Mouse (Mus musculus): ENCODE measurements around the gene 2210407C18Rik. TPM values are rescaled to one million over a fixed set of nuclear protein-coding genes. Genes with fewer than 3 reads are reported as not detected.

Gene 2210407C18Rik
- total RNA-seq (2021) = not detected

DNA sequence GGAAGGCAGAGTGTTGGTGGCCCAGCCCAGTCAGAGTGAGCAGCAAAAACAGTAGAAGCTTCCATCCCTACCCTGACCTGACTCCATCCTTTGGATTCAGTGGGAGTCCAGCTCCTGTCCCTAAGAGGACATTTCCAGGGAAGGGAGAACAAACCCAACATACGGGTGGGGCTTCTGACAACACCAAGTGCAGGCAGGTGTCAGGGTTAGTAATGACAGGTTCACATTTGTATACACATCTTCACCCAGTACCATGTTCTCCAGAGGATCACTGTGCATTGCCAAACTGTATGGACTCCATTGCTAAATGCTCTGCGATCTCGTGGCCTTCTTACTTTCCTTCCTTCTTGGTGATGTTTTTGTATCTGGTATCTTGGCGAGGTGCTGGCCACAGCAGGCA is at the start of gene 2210407C18Rik:
TSS of gene 2210407C18Rik (minus strand) at position 101 of the 400 bp plus-strand sequence.
- no peak for DNase-seq (ENCODE audit: extremely low spot score in 1 of 2, low spot score in 1 of 2)

DNA sequence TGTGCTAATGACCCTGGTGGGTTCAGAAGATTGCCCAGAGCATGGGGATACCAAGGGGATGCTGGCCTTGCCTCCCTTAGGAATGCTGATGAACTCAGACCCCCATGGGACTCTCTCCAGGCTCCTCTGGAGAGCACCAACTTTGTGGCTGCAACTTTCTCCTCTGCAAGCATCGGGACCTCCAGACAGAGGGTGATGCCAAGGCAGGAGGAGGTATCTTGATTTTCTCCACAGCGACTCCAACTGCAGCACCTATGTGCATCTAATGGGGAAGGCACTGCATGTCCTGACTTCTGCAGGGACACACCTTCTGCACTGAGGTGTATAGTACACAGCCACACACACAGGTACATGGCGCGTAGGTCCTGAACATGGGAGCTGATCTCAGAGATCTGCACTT is 42.7 kb upstream of the 2210407C18Rik start, which contains the start of gene Olfr322:
TSS of gene Olfr322 (plus strand) at position 187 of the 400 bp plus-strand sequence.
- no peak for DNase-seq (ENCODE audit: extremely low spot score in 1 of 2, low spot score in 1 of 2)

DNA sequence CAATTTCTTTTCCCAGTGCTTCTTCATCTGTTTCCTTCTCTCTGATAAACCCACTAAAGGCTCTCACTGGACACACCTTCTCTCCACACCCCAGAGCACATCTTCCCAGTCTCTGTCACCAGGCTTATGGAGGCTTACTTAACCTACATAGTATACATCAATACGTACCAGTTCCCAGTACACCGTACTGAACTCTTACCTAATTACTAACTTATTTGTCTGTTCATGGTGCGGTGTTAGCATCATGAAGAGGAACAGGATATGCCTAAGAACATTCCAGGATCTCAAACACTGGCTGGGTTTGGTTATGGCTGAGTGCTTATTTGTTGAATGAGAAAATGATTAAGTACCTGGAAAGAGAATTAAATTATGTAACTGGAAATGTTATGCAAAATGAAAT is 39.3 kb upstream of the 2210407C18Rik start:
- DNase-seq (ENCODE audit: extremely low spot score in 1 of 2, low spot score in 1 of 2) = no peak

- DNase-seq (ENCODE audit: extremely low spot score in 1 of 2, low spot score in 1 of 2) = peak in 1 of 2 experiments; percentile 54
Observed at GRCm38 (mm10) chr11:58643350-58643749, 27.5 kb upstream of the 2210407C18Rik start.

DNA sequence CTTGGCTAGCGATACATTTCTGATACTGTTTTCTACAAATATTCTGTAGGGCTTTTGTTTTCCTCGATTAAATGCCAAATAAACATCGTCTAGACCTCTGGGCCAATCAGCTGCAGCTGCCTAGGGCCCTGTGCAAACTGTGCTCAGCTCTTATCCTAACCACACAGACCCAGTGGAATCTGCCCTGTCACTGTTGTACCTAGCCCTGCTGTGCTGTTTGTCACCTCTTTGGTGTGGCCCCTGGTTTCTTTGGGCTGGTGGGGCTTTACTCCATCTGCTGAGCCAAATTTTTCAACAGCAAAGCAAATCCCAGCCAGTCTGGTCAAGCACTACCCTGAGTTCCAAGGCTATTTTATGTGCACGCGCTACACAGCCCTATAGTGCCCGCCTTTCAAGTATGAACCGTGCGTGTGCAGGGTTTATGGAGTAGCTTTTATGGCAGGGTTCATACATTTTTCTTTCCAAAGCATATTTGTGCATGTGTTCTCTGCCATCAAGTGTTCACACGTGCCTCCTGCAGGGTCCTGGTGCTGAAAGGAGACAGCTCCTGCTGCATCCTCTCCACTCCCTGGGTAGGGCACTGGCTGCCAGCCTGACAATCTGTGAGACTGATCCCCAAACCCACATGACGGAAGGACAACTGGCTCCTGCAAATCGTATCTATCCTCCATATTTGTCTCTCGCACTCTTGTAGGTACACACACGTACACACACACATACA is 25.9 kb upstream of the 2210407C18Rik start:
- no peak for DNase-seq (ENCODE audit: extremely low spot score in 1 of 2, low spot score in 1 of 2)

GRCm38 (mm10) chr11:58641057-58641456 is 25.2 kb upstream of the 2210407C18Rik start:
- no peak for DNase-seq (ENCODE audit: extremely low spot score in 1 of 2, low spot score in 1 of 2)

- DNase-seq (ENCODE audit: extremely low spot score in 1 of 2, low spot score in 1 of 2) = peak in 1 of 2 experiments; percentile 6
Observed at GRCm38 (mm10) chr11:58640272-58640867, 24.5 kb upstream of the 2210407C18Rik start, which contains the start of gene Trim58. TSS of gene Trim58 (plus strand) at chr11:58640465.

GRCm38 (mm10) chr11:58638176-58638701 is 22.4 kb upstream of the 2210407C18Rik start:
- DNase-seq (ENCODE audit: extremely low spot score in 1 of 2, low spot score in 1 of 2) = no peak

- DNase-seq (ENCODE audit: extremely low spot score in 1 of 2, low spot score in 1 of 2) = peak; percentile 23 to 61
Observed at GRCm38 (mm10) chr11:58636376-58636977, 20.6 kb upstream of the 2210407C18Rik start.

DNA sequence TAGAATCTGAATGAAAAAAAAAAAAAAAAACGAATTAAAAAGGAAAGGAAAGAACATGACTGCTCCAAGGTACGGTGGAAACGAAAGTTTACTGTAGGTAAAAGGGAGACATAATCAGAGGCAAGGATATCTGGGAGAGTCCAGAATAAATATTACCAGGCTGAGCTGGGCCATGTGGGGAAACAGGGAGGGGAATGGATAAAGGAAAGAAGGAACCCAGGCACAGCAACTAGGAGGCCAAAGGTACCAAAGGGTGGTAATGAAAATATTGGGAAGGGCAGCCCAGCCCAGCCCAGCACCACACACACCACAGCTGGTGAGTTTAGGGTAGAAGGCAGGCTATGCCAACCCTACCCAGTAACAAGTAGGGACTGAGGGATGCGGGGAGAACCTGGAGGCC is 19.0 kb upstream of the 2210407C18Rik start:
- no peak for DNase-seq (ENCODE audit: extremely low spot score in 1 of 2, low spot score in 1 of 2)

DNA sequence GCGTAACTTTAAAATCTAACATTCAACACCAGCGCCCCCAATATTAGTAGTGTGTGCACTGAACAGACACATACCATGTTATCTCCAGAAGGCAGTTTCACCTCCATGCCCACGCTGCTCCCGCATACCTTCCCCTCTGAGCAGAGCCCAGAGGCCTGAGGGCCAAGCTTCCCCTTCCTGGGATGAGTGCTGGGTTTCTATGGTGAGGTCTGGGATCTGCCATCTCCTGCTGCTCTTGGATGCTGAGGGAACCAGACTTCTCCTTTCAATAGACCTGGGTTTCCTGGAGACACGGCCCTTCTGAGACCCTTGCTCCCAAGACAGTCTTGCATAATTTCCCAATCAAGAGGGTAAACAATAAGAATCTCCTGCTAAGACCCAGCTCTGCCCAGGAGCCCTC is 14.5 kb upstream of the 2210407C18Rik start, which contains the start of gene Olfr323:
TSS of gene Olfr323 (minus strand) at position 101 of the 400 bp plus-strand sequence.
- no peak for DNase-seq (ENCODE audit: extremely low spot score in 1 of 2, low spot score in 1 of 2)

DNA sequence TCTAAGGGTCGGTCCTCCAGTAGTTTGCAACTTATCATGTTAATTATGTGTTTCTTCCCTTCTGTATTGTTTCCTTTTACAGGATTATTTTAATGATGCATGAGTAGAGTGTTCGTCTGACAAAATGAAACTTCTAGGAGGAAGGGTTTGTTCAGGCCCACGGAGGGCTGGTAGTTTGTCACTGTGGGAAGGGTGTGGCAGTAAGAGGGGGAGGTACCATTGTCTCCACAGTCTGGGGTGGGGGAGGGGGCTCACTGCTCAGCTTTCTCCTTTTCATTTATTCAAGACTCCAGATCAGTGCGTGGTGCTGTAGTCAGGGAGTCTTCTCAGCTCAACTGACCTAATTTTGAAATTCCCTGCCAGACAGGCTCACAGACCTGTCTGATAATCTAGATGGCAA is 10.3 kb upstream of the 2210407C18Rik start:
- DNase-seq (ENCODE audit: extremely low spot score in 1 of 2, low spot score in 1 of 2) = no peak

DNA sequence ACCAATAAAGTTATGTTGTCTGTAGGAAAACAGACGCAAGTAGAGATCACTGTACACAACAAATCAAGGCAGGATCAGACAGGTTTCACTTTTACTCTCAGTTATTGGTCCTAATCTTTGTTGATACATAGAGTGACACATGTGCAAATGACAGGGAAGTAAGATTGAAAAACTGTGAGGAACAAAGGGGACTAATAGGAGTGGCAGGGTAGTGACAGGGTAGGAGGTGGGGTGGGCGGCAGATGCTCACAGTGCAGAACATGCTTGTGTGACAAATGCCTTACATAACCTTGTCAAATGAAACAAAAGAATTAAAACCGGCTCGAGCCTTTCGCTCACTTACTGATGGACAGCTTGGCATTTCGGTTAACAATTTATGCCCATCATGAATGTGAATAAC is 2.9 kb upstream of the 2210407C18Rik start:
- no peak for DNase-seq (ENCODE audit: extremely low spot score in 1 of 2, low spot score in 1 of 2)

DNA sequence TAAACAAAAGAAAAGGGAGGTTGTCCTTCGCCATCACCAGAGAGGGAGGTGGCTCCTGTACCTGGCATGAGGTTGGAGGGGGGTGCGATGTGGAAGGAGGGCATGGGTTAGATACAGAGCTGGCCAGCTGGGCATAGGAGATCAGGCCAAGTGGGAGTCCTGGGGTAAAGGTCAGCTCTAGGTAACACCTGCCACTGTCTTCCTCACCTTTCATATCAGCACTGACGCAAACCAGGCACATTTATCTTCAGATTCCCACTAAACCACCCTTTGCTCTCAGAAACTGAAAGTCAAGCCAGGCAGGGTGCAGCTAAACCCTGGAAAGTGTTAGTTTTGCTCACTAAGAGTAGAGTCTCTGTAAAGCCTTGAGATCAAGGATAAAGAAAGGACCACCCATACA is 2.5 kb upstream of the 2210407C18Rik start:
- DNase-seq (ENCODE audit: extremely low spot score in 1 of 2, low spot score in 1 of 2) = no peak

DNA sequence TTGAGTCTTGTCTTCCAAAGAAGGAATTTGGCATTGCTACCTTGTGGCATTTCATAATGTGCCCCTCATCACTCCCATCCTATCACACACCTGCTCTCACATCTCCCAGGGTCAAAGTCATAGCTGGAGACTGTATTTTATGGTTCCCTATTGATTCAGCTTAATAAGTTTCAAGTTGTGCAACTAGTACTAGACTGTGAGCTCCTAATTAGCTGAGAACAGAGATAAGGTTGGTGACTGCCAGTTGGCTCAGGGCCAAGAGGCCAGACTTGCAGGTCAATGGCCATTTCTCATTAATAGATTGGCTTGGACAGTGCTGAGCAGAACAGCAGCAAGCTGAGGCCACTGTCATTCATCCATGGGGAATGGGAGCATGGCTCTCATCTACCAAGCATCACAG is 1.3 kb downstream of the 2210407C18Rik start:
- DNase-seq (ENCODE audit: extremely low spot score in 1 of 2, low spot score in 1 of 2) = no peak

DNA sequence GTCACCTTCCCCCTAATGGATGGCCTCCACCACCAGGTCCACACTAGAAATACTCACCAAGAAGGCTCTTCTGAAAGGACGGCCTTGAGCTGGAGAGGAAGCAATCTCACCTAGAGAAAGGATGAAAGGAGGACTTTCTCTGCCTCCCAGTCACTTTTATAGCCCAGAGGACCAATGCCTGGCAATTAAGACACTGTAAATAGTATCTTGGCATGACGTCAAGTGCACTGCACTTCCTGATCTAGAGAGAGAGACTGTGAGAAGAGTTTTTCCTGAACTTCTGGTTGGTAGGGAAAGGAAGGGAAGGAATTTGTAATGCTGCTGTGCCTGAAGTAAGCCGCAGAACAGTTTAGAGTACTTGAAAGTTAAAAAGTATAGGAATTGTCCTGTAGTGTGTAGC is 2.5 kb downstream of the 2210407C18Rik start:
- no peak for DNase-seq (ENCODE audit: extremely low spot score in 1 of 2, low spot score in 1 of 2)

DNA sequence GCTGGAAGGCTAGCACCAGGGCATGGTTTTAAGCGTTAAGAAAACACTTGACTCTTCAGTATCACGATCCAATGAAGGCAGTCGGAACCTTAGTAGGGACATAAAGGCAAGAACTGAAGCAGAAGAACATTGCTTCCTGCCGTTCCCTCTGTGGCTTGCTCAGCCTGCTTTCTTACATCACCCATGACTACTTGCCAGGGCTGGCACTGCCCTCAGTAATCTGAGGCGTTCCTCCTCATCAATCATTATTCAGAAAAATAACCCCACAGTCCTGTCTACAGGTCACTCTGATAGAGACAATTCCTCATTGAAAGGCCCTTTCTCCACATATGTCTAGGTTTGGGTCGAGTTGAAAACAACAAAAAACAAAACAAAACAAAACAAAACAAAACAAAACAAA is 8.8 kb downstream of the 2210407C18Rik start:
- DNase-seq (ENCODE audit: extremely low spot score in 1 of 2, low spot score in 1 of 2) = no peak

DNA sequence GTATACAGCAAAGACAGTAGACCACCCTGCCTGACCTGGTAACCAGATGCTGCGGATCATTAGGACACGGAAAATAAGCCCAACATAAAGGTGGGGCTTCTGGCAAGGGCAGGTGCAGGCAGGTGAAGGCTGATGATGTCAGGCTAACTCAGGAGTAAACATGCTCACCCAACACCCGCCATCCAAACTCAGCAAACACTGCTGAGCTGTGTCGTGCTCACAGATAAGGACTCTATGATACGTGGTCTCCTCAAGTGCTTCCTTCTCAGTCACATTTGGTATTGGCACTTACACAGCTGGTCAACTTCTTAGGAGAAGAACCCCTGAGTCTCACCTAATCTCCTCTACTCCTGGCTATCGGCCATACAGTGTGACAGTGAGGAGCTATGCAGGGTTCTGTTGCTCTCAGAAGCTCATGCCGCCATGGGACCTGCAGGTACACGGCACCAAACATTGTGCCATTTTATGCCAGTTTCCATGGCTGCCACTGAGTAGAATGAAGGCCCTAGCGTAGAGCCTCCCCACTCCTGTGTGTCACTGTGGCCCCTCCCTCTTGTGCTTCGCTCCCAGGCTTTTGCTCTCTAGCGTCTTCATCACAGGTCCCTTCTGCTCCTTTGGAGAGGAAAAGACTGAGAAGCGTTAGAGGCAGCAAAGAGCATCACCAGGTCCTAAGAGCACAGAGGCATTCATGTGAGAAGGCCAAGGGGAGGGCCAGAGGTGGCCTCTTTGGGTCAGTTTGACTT is 9.5 kb downstream of the 2210407C18Rik start:
- DNase-seq (ENCODE audit: extremely low spot score in 1 of 2, low spot score in 1 of 2) = no peak

- DNase-seq (ENCODE audit: extremely low spot score in 1 of 2, low spot score in 1 of 2) = no peak
Observed at GRCm38 (mm10) chr11:58605228-58605627, 10.6 kb downstream of the 2210407C18Rik start.

- no peak for DNase-seq (ENCODE audit: extremely low spot score in 1 of 2, low spot score in 1 of 2)
Observed at GRCm38 (mm10) chr11:58604688-58605087, 11.2 kb downstream of the 2210407C18Rik start.

Measured in layer of hippocampus, postnatal 25 days (tissue).